Mouse (Mus musculus) spleen, adult 2 months (tissue): ENCODE data around the gene Tdp1.

Experiments
- CTCF ChIP-seq: fragments of 200-500 bp; IDR thresholded peaks from 2 replicates; pipeline ENCODE4 v1.5.1; 2011; ENCODE audit warnings: mild to moderate bottlenecking, inconsistent platforms; ENCODE audit not compliant: insufficient read depth, insufficient read length, insufficient replicate concordance; ENCODE audit errors: extremely low read depth
- POLR2A ChIP-seq: fragments of 200-500 bp; IDR thresholded peaks from 2 replicates; pipeline ENCODE4 v1.6.1; 2011; ENCODE audit warnings: low read depth, low read length, inconsistent platforms

DNA sequence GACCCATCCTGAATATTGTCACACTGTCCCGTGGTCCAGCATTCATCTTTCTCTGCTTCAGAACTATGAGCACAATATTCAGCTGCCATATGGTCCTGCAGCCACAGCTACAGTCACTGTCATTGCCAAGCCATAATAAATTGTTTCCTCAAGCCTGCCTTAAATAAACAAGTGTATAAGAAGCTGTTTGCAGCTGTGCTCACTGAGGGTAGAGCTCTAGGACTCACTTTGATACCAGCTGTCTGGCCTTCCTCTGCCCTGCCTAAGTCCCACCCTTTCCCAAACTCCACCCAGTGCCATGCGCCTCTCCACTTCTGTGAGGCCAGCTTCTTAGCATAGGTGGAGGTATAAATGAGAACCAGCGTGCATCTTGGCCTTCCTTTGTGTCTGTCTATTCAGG lies 49.3 kb downstream of the Tdp1 start:
- TF ChIP-seq POLR2A (no peak), CTCF (no peak)
